Mouse (Mus musculus): ENCODE results near the gene Zfp526.

Zfp526 gene
- long read RNA-seq, experiment 1, result 0 reads
- long read RNA-seq, experiment 2, result 0 reads

- intact Hi-C loops (cut with DNase I), result no loop called here
Observed at GRCm38 (mm10) chr7:25221102-25221883, at the start of gene Zfp526. Gene Zfp526 (plus strand): TSS chr7:25221425.

GRCm38 (mm10) chr7:25172669-25173068 is 48.6 kb upstream of the Zfp526 start:
- intact Hi-C loops (cut with DNase I), result no loop called here

GRCm38 (mm10) chr7:25174343-25174742 is 46.9 kb upstream of the Zfp526 start:
- intact Hi-C loops (cut with DNase I), result no loop called here

- intact Hi-C loops (cut with DNase I), result no loop called here
Observed at GRCm38 (mm10) chr7:25178317-25178716, 42.9 kb upstream of the Zfp526 start.

GRCm38 (mm10) chr7:25178787-25179605 is 42.2 kb upstream of the Zfp526 start:
- intact Hi-C loops (cut with DNase I), result no loop called here

- intact Hi-C loops (cut with DNase I), result loop anchor here (5.0 kb wide), 1 partner anchor 152 kb away; no protein-coding TSS in a partner anchor
Observed at GRCm38 (mm10) chr7:25179606-25180161, 41.5 kb upstream of the Zfp526 start, which contains the start of gene Pou2f2. Gene Pou2f2 (minus strand): TSS chr7:25179726.

- intact Hi-C loops (cut with DNase I), result loop anchor here (5.0 kb wide), 1 partner anchor 153 kb away; no protein-coding TSS in a partner anchor
Observed at GRCm38 (mm10) chr7:25180512-25180911, 40.7 kb upstream of the Zfp526 start.

- intact Hi-C loops (cut with DNase I), result loop anchor here (5.0 kb wide), 1 partner anchor 154 kb away; no protein-coding TSS in a partner anchor
Observed at GRCm38 (mm10) chr7:25181331-25181790, 39.9 kb upstream of the Zfp526 start.

GRCm38 (mm10) chr7:25181814-25182213 is 39.4 kb upstream of the Zfp526 start:
- intact Hi-C loops (cut with DNase I), result loop anchor here (5.0 kb wide), 1 partner anchor 155 kb away; no protein-coding TSS in a partner anchor

GRCm38 (mm10) chr7:25184091-25184490 is 37.1 kb upstream of the Zfp526 start:
- intact Hi-C loops (cut with DNase I), result loop anchor here (5.0 kb wide), 1 partner anchor 157 kb away; no protein-coding TSS in a partner anchor

- intact Hi-C loops (cut with DNase I), result loop anchor here (2.0 kb wide), 1 partner anchor 81 kb away; no protein-coding TSS in a partner anchor
Observed at GRCm38 (mm10) chr7:25187662-25188650, 33.3 kb upstream of the Zfp526 start.

- intact Hi-C loops (cut with DNase I), result no loop called here
Observed at GRCm38 (mm10) chr7:25190806-25191205, 30.4 kb upstream of the Zfp526 start.

GRCm38 (mm10) chr7:25192110-25192509 is 29.1 kb upstream of the Zfp526 start:
- intact Hi-C loops (cut with DNase I), result no loop called here

GRCm38 (mm10) chr7:25195148-25195547 is 26.1 kb upstream of the Zfp526 start:
- intact Hi-C loops (cut with DNase I), result no loop called here

- intact Hi-C loops (cut with DNase I), result no loop called here
Observed at GRCm38 (mm10) chr7:25196107-25196506, 25.1 kb upstream of the Zfp526 start.

GRCm38 (mm10) chr7:25197384-25198018 is 23.7 kb upstream of the Zfp526 start:
- intact Hi-C loops (cut with DNase I), result no loop called here

GRCm38 (mm10) chr7:25203624-25204023 is 17.6 kb upstream of the Zfp526 start:
- intact Hi-C loops (cut with DNase I), result no loop called here

- intact Hi-C loops (cut with DNase I), result no loop called here
Observed at GRCm38 (mm10) chr7:25205355-25206093, 15.7 kb upstream of the Zfp526 start.
